Mouse (Mus musculus) lung, embryonic 14.5 days (tissue): ENCODE results near the gene Grm7. TPM values are rescaled to one million over a fixed set of nuclear protein-coding genes. Genes with fewer than 3 reads are reported as not detected.

Experiments used
- ATAC-seq: fragments of 200-750 bp; cut with Nextera tagmentation; 2 replicates; pipeline ENCODE4 v1.8.0; 2017; ENCODE audit warnings: mild to moderate bottlenecking, moderate TSS enrichment, moderate library complexity; ENCODE audit not compliant: insufficient read depth
- DNase-seq: peaks from one replicate; pipeline ENCODE4 v3.0.0-alpha.2; 2015
- H3K27ac ChIP-seq: fragments of 300-500 bp; sonication (generic); 2 replicates; pipeline ENCODE4 v1.5.1; 2014; ENCODE audit warnings: low read depth, mild to moderate bottlenecking, moderate library complexity
- H3K27me3 ChIP-seq: fragments of 300-500 bp; sonication (generic); 2 replicates; pipeline ENCODE4 v1.6.1; 2014; ENCODE audit warnings: low read length, control low read depth; ENCODE audit not compliant: insufficient read depth
- H3K36me3 ChIP-seq: fragments of 300-500 bp; sonication (generic); 2 replicates; pipeline ENCODE4 v1.6.1; 2014; ENCODE audit warnings: control low read depth; ENCODE audit not compliant: insufficient read depth
- H3K4me1 ChIP-seq: fragments of 300-500 bp; sonication (generic); 2 replicates; pipeline ENCODE4 v1.6.1; 2014; ENCODE audit warnings: antibody characterized with exemption, control low read depth; ENCODE audit not compliant: insufficient read depth
- H3K4me2 ChIP-seq: fragments of 300-500 bp; sonication (generic); 2 replicates; pipeline ENCODE4 v1.6.1; 2014; ENCODE audit warnings: mild to moderate bottlenecking
- H3K4me3 ChIP-seq: fragments of 300-500 bp; sonication (generic); 2 replicates; pipeline ENCODE4 v1.5.1; 2014; ENCODE audit warnings: low read depth, low read length
- H3K9ac ChIP-seq: fragments of 300-500 bp; sonication (generic); 2 replicates; pipeline ENCODE4 v1.6.1; 2014
- H3K9me3 ChIP-seq: fragments of 300-500 bp; sonication (generic); 2 replicates; pipeline ENCODE4 v1.6.1; 2016; ENCODE audit warnings: low read depth, low read length, control low read depth
- CTCF ChIP-seq: IDR thresholded peaks from 2 replicates; pipeline ENCODE4 v1.5.1; 2016; ENCODE audit warnings: antibody characterized with exemption, low read depth
- WGBS: fragments of 180-500 bp; shearing (Covaris S2); extraction: QIAGEN DNeasy Blood & Tissue Kit; methylation state at CpG from one replicate; pipeline ENCODE4 v1.1.7; 2014; 5-methylcytosine and 5-hydroxymethylcytosine counted together
- polyA plus RNA-seq: library from polyadenylated mRNA; unstranded; fragments of >200 nt; fragmentation: Nextera tagmentation; extraction: Ambion mirVana; gene quantifications from 2 replicates; pipeline ENCODE4 v1.2.1, GENCODE M21; 2014

Gene Grm7
- polyA plus RNA-seq, 1 experiment from 2014 or later = not detected

DNA sequence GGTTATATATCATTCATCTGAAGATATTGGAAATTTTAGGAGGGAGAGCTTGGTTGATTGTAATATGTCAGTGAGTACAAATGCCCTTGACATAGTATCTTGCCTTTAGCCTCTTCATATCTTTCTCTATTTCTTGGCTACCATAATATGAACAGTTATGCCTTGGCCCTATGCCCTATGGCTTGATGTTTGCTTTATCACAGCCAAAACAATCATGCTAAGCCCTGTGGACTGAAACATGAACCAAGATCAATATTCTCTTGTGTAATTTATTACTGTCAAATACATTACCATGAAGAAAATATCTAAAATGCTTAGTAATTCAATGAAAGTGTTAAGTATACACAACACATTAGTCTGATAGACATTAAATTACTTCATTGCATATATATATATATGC, 222.9 kb downstream of the Grm7 start:
- no peak for DNase-seq
- Histone ChIP-seq H3K4me3 (no peak overlapping the region), H3K9ac (no peak overlapping the region), H3K27ac (no peak overlapping the region), H3K4me2 (no peak overlapping the region), H3K9me3 (no peaks in the 10 kb centered on the region), H3K36me3 (no peaks in the 10 kb centered on the region), H3K27me3 (no peaks in the 10 kb centered on the region), H3K4me1 (no peaks in the 10 kb centered on the region)
- ATAC-seq = no peak
- TF ChIP-seq CTCF = no peak

DNA sequence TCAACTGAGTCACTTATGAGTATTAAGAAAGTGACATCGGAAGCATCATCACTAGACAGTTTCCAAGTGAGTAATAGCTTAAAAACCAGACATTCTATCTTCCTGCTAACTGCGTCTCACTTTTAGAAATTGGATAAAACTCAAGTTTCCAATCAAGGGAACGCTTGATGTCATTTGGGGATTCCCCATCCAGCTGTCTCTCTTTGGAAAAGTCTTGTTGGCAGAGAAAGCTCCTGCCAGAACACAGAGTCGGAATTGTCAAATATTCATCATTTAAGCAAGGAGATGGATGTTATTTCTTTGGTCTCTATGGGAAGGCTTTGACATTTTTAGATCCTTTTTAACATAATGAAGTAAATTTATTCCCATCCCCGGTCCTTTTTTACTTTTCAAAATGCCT, 336.6 kb downstream of the Grm7 start:
- DNase-seq (no peak), ATAC-seq (no peak)
- Histone ChIP-seq H3K4me1 (no peaks in the 10 kb centered on the region), H3K27ac (no peak overlapping the region), H3K27me3 (no peaks in the 10 kb centered on the region), H3K36me3 (no peaks in the 10 kb centered on the region), H3K4me2 (no peak overlapping the region), H3K4me3 (no peak overlapping the region), H3K9me3 (no peaks in the 10 kb centered on the region), H3K9ac (no peak overlapping the region)
- no peak for TF ChIP-seq CTCF
- 69% methylated on average over 5 of the region's 5 CpGs for WGBS

DNA sequence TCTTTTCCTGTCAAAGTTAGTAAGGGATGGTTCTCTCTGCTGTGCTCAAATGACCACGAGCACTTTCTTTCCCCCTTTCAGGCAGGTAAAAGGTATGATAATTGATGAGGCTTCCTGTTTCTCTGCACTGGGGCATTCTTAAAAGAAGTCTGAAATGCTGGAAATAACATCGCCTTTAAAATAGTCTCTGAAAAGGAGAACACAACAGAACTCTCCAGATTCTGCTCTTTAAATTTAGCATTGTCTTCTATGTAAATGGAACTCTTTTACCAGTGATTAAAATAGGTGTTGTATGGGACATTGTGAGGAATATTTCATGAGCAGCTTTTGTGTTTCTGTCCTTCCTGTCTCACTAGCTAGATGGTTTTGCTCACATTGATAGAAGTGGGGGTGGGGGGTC, 393.7 kb downstream of the Grm7 start:
- Histone ChIP-seq H3K4me1 (no peaks in the 10 kb centered on the region), H3K27me3 (no peaks in the 10 kb centered on the region), H3K4me3 (no peak overlapping the region), H3K36me3 (no peaks in the 10 kb centered on the region), H3K4me2 (no peak overlapping the region), H3K9me3 (no peaks in the 10 kb centered on the region), H3K9ac (no peak overlapping the region), H3K27ac (no peak overlapping the region)
- TF ChIP-seq CTCF = no peak
- no peak for DNase-seq
- 51% methylated on average over 2 of the region's 2 CpGs for WGBS
- ATAC-seq = no peak

DNA sequence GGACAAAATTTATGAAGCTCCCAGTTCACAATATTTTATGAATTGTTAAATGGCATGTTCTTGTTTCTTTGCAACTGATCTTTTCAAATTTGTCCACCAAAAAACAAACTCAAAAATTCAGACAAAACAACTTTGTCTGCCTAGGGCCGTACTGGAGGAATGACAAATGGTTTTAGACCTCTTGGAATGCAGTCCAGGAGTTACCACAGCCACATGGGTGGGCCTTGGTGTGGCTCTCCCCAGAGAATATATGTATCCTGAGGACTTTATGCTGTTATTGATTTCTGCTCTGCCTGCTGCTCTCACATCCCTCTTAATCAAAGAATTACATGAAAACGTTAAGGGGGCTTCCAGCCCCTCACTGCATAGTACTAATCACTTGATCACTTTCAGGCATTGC, 400.5 kb downstream of the Grm7 start:
- Histone ChIP-seq H3K27me3 (no peaks in the 10 kb centered on the region), H3K9ac (no peak overlapping the region), H3K36me3 (no peaks in the 10 kb centered on the region), H3K9me3 (no peaks in the 10 kb centered on the region), H3K4me2 (no peak overlapping the region), H3K4me3 (no peak overlapping the region), H3K4me1 (no peaks in the 10 kb centered on the region), H3K27ac (no peak overlapping the region)
- DNase-seq (no peak), ATAC-seq (no peak)
- TF ChIP-seq CTCF = no peak
- 45% methylated on average over 2 of the region's 2 CpGs for WGBS

DNA sequence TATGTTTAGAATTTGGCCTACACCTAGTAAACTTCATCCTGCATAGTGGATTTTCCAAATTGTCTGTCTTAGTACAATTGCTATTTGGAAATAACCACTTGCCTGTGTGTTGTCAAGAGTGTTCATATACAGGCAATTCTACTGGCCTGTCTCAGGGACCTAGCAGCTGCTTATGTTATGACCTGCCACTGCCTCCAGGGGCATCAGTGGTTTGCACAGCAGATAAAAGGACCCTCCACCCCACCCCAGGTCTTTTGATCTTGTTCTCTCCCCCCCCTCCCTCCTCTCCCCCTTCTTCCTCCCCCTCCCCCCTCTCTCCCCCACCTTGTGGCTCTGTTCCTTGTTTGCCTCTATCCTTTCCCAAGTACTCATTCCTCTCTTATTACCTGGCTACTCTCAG, 403.9 kb downstream of the Grm7 start:
- no peak for TF ChIP-seq CTCF
- no peak for ATAC-seq

DNA sequence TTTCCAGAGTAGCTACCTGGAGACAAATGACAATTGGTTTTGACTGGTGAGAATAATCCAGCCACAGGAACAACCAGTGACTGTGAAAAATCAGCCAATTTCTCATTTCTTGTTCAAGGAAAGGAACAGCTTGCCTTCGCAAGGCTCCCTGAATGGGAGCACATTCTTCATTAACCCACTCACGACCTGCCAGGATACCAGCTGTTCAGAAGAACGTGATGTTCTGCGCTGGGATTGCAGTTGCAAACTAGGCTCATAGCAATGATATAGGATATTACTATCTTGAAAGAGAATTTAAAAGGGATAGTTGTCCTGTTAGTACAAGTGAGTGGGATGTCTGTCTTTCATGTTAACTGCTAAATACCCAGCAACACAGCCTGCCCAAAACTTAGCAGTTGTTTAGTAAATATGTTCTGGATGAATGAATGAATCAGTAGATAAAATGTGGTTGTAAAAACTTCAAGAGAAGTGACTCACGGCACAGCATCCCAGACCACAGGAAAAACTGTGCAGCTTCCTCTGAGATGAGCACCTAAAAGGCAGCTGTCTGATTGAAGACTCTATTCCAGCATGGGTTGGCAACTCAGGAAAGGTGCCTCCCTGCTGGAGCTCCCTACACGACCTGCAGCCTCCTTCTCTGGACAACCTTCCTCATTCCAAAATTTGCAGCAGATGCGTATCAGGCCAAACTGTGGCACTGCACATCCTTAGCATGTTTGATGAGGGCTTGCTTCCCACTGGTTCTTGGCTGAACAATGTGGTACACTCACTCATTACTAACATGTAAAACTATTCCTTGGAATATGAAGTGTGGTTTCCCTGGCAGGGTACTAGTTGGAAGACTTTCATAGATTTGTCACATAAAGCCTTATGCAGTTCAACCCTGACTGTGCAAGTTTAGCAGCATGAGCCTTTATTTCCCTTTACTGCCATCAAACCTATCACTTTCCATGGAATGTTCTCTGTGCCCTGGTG, 408.9 kb downstream of the Grm7 start:
- no peak overlapping the region for H3K9ac ChIP-seq
- no peaks in the 10 kb centered on the region for H3K4me1 ChIP-seq
- H3K4me3 ChIP-seq = no peak overlapping the region
- H3K4me2 ChIP-seq = no peak overlapping the region
- no peaks in the 10 kb centered on the region for H3K36me3 ChIP-seq
- H3K27me3 ChIP-seq = no peaks in the 10 kb centered on the region
- H3K9me3 ChIP-seq = no peaks in the 10 kb centered on the region
- 60% methylated on average over 7 of the region's 7 CpGs for WGBS
- ATAC-seq = no peak
- TF ChIP-seq CTCF = no peak
- no peak for DNase-seq
- no peak overlapping the region for H3K27ac ChIP-seq

More for the DNA sequence above, 403.9 kb downstream of the Grm7 start:
- H3K27me3 ChIP-seq = no peaks in the 10 kb centered on the region
- DNase-seq = no peak
- H3K9me3 ChIP-seq = no peaks in the 10 kb centered on the region
- no peak overlapping the region for H3K27ac ChIP-seq
- no peak overlapping the region for H3K4me2 ChIP-seq
- no peaks in the 10 kb centered on the region for H3K4me1 ChIP-seq
- no peak overlapping the region for H3K4me3 ChIP-seq
- no peaks in the 10 kb centered on the region for H3K36me3 ChIP-seq
- no peak overlapping the region for H3K9ac ChIP-seq

DNA sequence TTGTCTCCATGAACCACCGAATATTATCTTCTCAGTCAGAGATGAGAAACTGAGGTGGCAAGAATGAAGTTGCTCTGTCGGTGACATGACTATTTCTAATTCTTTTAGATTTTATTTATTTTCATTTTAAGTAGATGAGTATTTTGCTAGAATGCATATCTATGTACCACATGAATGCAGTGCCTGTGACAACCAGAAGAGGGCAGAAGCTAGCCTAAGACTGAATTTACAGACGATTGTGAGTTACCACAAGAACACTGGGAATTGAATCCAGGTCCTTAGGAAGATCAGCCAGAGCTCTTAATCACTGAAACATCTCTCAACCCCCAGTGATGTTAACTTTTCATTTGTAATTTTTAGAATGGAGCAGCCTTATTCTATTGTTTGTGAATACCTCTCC, 412.4 kb downstream of the Grm7 start:
- Histone ChIP-seq H3K27ac (no peak overlapping the region), H3K9ac (no peak overlapping the region), H3K4me1 (no peaks in the 10 kb centered on the region), H3K4me2 (no peak overlapping the region), H3K27me3 (no peaks in the 10 kb centered on the region), H3K4me3 (no peak overlapping the region), H3K36me3 (no peaks in the 10 kb centered on the region), H3K9me3 (no peaks in the 10 kb centered on the region)
- ATAC-seq (no peak), DNase-seq (no peak)
- TF ChIP-seq CTCF = 0 out of 2 replicates have a peak, but pooled peaks have one; percentile 12
- WGBS = 85% methylated on average over 3 of the region's 3 CpGs
